Mouse (Mus musculus) embryonic facial prominence, embryonic 12.5 days (tissue): ENCODE measurements around the gene Zfp827. TPM values are rescaled to one million over a fixed set of nuclear protein-coding genes. Genes with fewer than 3 reads are reported as not detected.

Experiments
- ATAC-seq: fragments of 200-750 bp; cut with Nextera tagmentation; 2 replicates; pipeline ENCODE4 v1.8.0; 2017; ENCODE audit not compliant: insufficient number of reproducible peaks, insufficient read depth, low FRiP score, low TSS enrichment
- H3K27ac ChIP-seq: fragments of 300-500 bp; sonication (generic); 2 replicates; pipeline ENCODE4 v1.5.1; 2016; ENCODE audit warnings: mild to moderate bottlenecking
- H3K27me3 ChIP-seq: fragments of 300-500 bp; sonication (generic); 2 replicates; pipeline ENCODE4 v1.6.1; 2016; ENCODE audit warnings: mild to moderate bottlenecking, moderate library complexity
- H3K36me3 ChIP-seq: fragments of 300-500 bp; sonication (generic); 2 replicates; pipeline ENCODE4 v1.6.1; 2016; ENCODE audit warnings: mild to moderate bottlenecking
- H3K4me1 ChIP-seq: fragments of 300-500 bp; sonication (generic); 2 replicates; pipeline ENCODE4 v1.6.1; 2016
- H3K4me2 ChIP-seq: fragments of 300-500 bp; sonication (generic); replicated peaks from 2 replicates; pipeline ENCODE4 v1.6.1; 2016; ENCODE audit warnings: mild to moderate bottlenecking, moderate library complexity
- H3K4me3 ChIP-seq: fragments of 300-500 bp; sonication (generic); 2 replicates; pipeline ENCODE4 v1.5.1; 2016; ENCODE audit warnings: mild to moderate bottlenecking
- H3K9ac ChIP-seq: fragments of 300-500 bp; sonication (generic); 2 replicates; pipeline ENCODE4 v1.6.1; 2016; ENCODE audit warnings: mild to moderate bottlenecking, moderate library complexity
- H3K9me3 ChIP-seq: fragments of 300-500 bp; sonication (generic); 2 replicates; pipeline ENCODE4 v1.6.1; 2016; ENCODE audit warnings: mild to moderate bottlenecking, moderate library complexity
- WGBS: fragments of 180-500 bp; shearing (Covaris S2); methylation state at CpG from one replicate; pipeline ENCODE4 v1.1.7; 2016; 5-methylcytosine and 5-hydroxymethylcytosine counted together
- polyA plus RNA-seq: library from polyadenylated mRNA; unstranded; fragments of >200 nt; fragmentation: Nextera tagmentation; extraction: Ambion mirVana; gene quantifications from 2 replicates; pipeline ENCODE4 v1.2.1, GENCODE M21; 2016

The Zfp827 gene
- polyA plus RNA-seq, 1 experiment from 2014 or later = 13.8 TPM

DNA sequence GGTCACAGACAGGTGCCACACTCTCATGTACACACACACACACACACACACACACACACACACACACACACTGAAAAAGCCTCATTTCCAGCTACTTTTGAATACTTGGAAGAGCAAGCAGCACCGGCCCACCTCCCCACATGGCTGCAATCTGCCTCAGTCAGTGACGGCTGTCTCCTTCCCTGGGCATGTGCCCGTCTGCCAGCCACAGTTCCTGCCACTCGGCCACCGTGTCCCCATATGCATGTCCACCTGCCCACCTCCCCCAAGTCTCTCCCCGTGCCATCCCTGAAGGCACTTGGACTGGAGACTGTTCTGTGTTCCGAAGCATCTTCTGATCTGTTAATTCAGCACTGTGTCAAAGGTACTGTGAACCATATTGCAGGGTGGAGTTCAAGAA, 9.8 kb downstream of the Zfp827 start:
- peaks cover 7% of the 10 kb centered on the region; the same call in 1 of the 2 replicates for H3K36me3 ChIP-seq
- WGBS = 82% methylated on average over 7 of the region's 7 CpGs
- ATAC-seq = no peak
- no peaks in the 10 kb centered on the region for H3K9me3 ChIP-seq
- no peak overlapping the region for H3K27ac ChIP-seq
- no peak overlapping the region for H3K4me2 ChIP-seq
- peaks cover 18% of the 10 kb centered on the region for H3K4me1 ChIP-seq
- no peak overlapping the region for H3K4me3 ChIP-seq
- no peaks in the 10 kb centered on the region for H3K27me3 ChIP-seq
- H3K9ac ChIP-seq = no peak overlapping the region

DNA sequence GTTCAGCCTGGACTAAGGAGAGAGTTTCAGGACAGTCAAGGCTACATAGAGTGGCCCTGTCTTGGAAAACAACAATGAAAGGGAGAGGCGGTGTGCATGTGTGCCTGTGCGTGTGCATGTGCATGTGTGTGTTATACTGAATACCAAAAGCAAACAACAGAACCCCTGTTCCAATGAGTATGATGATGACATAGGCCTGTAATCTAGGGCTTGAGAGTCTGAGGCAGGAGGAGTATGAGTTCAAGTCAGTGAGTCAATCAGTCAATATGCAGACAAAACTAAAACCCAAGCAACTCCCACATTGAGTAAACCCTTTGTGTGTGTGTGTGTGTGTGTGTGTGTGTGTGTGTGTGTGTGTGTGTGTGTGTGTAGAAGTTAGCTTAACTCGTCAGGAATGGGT, 13.2 kb downstream of the Zfp827 start:
- ATAC-seq = no peak

DNA sequence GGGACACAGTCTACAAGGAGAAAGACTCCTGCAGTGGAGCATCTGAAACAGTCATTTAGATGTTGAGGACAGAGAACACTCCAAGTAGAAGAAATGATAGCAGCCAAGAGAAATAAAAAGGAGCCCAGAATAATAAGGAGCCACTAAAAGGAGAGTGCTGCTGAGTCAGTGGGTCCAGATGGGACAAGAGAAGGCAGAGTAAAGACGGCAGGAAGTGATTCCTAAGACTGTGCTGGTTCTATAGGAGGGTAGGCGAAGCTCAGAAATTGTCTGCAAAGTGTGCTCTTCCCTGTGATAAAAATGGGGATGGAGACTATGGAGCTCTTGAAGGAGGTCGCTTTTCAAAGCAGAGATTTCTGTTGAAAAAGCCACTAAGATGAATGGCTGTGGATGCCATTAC, 14.0 kb downstream of the Zfp827 start:
- Histone ChIP-seq H3K4me2 (no peak overlapping the region), H3K9ac (no peak overlapping the region), H3K27me3 (no peaks in the 10 kb centered on the region), H3K27ac (no peak overlapping the region), H3K36me3 (peaks cover 7% of the 10 kb centered on the region; the same call in 1 of the 2 replicates), H3K4me1 (peaks cover 11% of the 10 kb centered on the region; the same call in 1 of the 2 replicates), H3K4me3 (no peak overlapping the region), H3K9me3 (no peaks in the 10 kb centered on the region)
- 69% methylated on average over 3 of the region's 3 CpGs for WGBS
- no peak for ATAC-seq

More for the DNA sequence above, 13.2 kb downstream of the Zfp827 start:
- WGBS = 92% methylated on average over 3 of the region's 3 CpGs
- no peak overlapping the region for H3K4me2 ChIP-seq
- no peaks in the 10 kb centered on the region for H3K27me3 ChIP-seq
- H3K36me3 ChIP-seq = peaks cover 7% of the 10 kb centered on the region; the same call in 1 of the 2 replicates
- H3K27ac ChIP-seq = no peak overlapping the region
- H3K9me3 ChIP-seq = no peaks in the 10 kb centered on the region
- no peak overlapping the region for H3K4me3 ChIP-seq
- H3K4me1 ChIP-seq = peaks cover 11% of the 10 kb centered on the region; the same call in 1 of the 2 replicates
- no peak overlapping the region for H3K9ac ChIP-seq

DNA sequence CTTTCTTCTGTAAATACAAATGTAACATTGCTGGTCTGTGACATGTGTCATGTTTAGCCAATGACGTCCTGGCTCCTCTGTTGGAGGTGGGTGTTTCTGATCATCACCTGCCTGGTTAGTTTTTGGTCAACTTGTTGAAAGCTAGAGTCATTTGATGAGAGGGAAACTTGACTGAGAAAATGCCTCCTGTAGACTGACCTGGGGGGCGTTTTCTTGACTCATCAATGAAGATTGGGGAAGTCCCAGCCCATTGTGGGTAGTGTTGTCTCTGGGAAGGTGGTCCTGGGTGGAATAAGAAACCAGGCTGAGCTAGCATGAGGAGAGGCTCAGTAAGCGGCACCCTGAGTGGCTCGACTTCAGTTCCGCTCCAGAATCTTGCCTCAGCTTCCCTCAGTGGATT, 16.4 kb downstream of the Zfp827 start:
- ATAC-seq = no peak
- H3K9ac ChIP-seq = no peak overlapping the region
- H3K27ac ChIP-seq = no peak overlapping the region

DNA sequence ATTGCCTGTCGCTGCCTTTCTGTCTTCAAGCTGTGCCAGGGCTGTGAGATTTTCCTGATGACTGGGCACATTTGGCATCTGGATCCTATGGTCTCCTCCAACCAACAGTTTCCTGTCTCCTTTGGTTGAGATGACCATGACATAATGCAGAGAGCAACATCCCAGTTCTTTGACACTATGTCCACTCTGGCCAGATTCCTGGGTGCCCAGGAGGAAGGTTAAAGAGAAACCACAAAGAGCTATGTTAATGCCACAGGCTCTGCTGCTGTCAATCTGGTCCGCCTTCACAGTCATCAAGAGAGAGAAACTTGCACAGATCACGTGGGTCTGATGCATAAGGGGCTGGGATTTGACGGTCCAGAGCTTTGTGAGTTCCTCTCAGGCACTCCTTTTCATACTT, 18.4 kb downstream of the Zfp827 start:
- Histone ChIP-seq H3K4me1 (0 out of 2 replicates have a peak, but pooled peaks cover 7% of the 10 kb centered on the region), H3K27me3 (no peaks in the 10 kb centered on the region), H3K27ac (no peak overlapping the region), H3K36me3 (peaks cover 4% of the 10 kb centered on the region; the same call in 1 of the 2 replicates), H3K4me2 (no peak overlapping the region), H3K9ac (no peak overlapping the region), H3K4me3 (no peak overlapping the region), H3K9me3 (no peaks in the 10 kb centered on the region)
- no peak for ATAC-seq
- WGBS = 80% methylated on average over 4 of the region's 4 CpGs

More for the DNA sequence above, 16.4 kb downstream of the Zfp827 start:
- no peak overlapping the region for H3K4me2 ChIP-seq
- peaks cover 8% of the 10 kb centered on the region for H3K36me3 ChIP-seq
- no peak overlapping the region for H3K4me3 ChIP-seq
- no peaks in the 10 kb centered on the region for H3K27me3 ChIP-seq
- H3K9me3 ChIP-seq = no peaks in the 10 kb centered on the region
- 0 out of 2 replicates have a peak, but pooled peaks cover 7% of the 10 kb centered on the region for H3K4me1 ChIP-seq
- WGBS = 86% methylated on average over 5 of the region's 5 CpGs

DNA sequence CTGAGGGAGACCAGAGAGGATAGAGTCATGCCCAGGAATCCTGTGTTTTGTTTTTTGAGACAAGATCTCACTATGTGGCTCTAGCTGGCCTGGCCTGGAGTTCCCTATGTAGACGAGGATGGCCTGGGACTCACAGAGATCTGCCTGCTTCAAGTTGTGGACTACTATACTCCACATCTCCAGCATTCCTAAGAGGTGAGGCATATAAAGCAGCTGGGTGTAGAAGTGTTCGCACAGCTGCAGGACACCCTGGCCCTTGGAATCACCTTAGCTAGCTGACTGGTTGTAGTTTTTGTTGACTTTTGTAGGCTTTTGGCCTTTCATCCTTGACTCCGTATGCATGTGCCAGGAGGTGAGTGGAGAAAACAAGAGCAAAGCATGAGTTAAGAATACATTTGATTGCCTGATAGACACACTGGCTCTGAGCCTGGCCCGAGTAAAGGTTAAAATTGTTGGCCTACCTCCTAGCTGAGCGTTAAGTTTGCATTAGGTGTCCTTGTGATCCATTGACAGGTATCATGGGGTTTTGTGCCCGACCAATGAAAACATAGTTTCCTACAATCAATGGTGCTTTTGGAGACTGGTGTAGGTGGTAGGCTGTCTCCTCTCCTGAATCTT, 20.3 kb downstream of the Zfp827 start:
- Histone ChIP-seq H3K27ac (no peak overlapping the region), H3K36me3 (peaks cover 8% of the 10 kb centered on the region; the same call in 1 of the 2 replicates), H3K27me3 (no peaks in the 10 kb centered on the region), H3K4me1 (0 out of 2 replicates have a peak, but pooled peaks cover 7% of the 10 kb centered on the region), H3K9ac (no peak overlapping the region), H3K4me2 (no peak overlapping the region), H3K4me3 (no peak overlapping the region), H3K9me3 (no peaks in the 10 kb centered on the region)
- ATAC-seq = no peak
- WGBS = 88% methylated on average over 6 of the region's 6 CpGs

DNA sequence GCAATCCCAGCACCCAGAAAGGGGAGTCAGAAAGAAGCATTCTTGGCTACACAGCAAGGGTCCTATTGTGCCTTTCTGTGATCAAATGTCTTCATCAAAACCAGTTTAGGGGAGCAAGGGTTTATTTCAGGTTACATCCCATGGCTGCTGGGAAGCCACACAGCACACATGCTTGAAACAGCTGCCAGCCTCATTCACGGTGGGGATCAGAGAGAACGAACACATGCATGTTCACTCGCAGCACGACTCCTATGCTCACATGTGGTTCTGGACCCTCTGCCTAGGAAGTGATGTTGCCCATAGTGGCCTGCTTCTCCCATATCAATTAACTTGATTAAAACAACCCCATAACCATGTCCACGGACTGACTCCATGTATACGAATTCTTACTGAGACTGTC, 26.0 kb downstream of the Zfp827 start:
- Histone ChIP-seq H3K9ac (no peak overlapping the region), H3K4me3 (no peak overlapping the region), H3K4me1 (peaks cover 13% of the 10 kb centered on the region; the same call in 1 of the 2 replicates), H3K36me3 (0 out of 2 replicates have a peak, but pooled peaks cover 4% of the 10 kb centered on the region), H3K4me2 (no peak overlapping the region), H3K27ac (no peak overlapping the region), H3K27me3 (no peaks in the 10 kb centered on the region), H3K9me3 (no peaks in the 10 kb centered on the region)
- WGBS = 83% methylated on average over 6 of the region's 6 CpGs
- no peak for ATAC-seq

DNA sequence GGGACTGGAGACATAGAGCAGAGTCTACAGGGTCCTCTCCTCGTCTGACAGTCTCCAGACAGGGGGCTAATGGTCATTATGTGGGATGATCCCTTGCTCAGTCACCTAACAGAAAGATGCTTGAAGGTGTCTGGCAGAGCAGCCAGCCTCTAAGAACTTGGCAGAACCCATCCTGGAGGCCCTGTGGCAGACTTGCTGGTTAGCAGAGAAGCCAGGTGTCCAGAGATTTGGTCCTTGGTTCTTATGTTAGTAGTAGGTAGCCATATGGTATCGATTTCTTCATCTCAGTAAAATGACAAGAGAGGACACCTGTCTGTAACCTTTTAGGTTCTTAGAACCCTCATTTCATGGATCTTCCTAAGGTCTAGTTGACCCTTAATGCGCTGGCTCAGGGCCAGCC, 28.9 kb downstream of the Zfp827 start:
- Histone ChIP-seq H3K4me3 (no peak overlapping the region), H3K9ac (no peak overlapping the region), H3K27me3 (no peaks in the 10 kb centered on the region), H3K4me2 (no peak overlapping the region), H3K4me1 (peaks cover 23% of the 10 kb centered on the region), H3K27ac (no peak overlapping the region), H3K36me3 (peaks cover 20% of the 10 kb centered on the region), H3K9me3 (no peaks in the 10 kb centered on the region)
- WGBS = 85% methylated on average over 3 of the region's 3 CpGs
- ATAC-seq = no peak

DNA sequence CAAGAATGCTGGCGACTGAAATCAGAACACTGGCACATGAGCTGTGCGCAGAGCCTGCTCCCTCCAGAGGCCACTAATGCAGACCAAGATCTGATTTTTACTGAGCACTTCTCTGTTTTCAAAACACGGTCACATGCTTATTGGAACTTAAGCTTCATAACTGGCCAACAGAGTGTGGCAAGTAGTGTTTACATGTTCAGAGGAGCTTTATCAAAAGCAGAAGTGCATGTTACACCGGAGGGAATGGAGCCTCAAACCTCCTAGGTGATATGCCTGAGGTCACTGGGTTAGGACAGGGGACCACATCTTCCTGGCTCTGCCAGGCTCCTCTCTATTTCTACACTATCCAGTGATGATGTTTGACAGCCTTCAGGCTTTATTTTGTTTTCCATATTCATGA, 31.1 kb downstream of the Zfp827 start:
- H3K27me3 ChIP-seq = no peaks in the 10 kb centered on the region
- H3K9ac ChIP-seq = no peak overlapping the region
- H3K4me2 ChIP-seq = no peak overlapping the region
- H3K36me3 ChIP-seq = peaks cover 34% of the 10 kb centered on the region
- no peaks in the 10 kb centered on the region for H3K9me3 ChIP-seq
- peaks cover 23% of the 10 kb centered on the region for H3K4me1 ChIP-seq
- peak overlapping the region; percentile 13; the same call in 1 of the 2 replicates for H3K27ac ChIP-seq
- no peak for ATAC-seq
- WGBS = 45% methylated on average over 4 of the region's 4 CpGs
- H3K4me3 ChIP-seq = no peak overlapping the region

DNA sequence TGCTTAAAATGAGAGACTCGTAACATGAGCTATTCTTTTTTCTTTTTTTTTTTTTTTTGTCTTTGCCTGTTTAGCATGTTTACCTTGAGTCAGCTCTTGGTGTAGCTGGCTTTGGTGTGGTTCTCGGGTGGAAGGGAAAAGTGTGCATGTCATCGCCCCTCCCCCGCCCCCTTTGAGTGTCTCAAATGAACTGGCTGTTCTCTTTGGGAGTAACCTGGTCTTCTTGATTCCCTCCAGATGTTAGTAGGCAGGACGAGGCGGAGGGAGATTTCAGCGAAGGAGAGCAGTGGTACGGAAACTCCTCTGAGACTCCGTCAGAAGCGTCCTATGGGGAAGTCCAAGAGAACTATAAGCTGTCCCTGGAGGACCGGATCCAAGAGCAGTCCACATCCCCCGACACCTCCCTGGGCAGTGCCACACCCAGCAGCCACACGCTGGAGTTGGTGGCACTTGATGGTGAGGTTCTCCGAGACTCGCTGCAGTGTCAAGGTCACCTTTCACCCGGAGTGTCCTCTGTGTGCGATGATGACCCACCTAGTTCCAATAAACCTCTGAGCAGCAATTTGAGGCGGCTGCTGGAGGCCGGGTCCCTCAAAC, 31.9 kb downstream of the Zfp827 start:
- H3K9me3 ChIP-seq = no peaks in the 10 kb centered on the region
- H3K4me3 ChIP-seq = no peak overlapping the region
- ATAC-seq = peak; percentile 51; the same call in 1 of the 2 replicates
- H3K9ac ChIP-seq = no peak overlapping the region
- peaks cover 23% of the 10 kb centered on the region for H3K4me1 ChIP-seq
- H3K36me3 ChIP-seq = peaks cover 34% of the 10 kb centered on the region
- H3K4me2 ChIP-seq = no peak overlapping the region
- H3K27ac ChIP-seq = peak overlapping the region; percentile 32; the same call in 1 of the 2 replicates
- 45% methylated on average over 19 of the region's 19 CpGs for WGBS
- no peaks in the 10 kb centered on the region for H3K27me3 ChIP-seq

DNA sequence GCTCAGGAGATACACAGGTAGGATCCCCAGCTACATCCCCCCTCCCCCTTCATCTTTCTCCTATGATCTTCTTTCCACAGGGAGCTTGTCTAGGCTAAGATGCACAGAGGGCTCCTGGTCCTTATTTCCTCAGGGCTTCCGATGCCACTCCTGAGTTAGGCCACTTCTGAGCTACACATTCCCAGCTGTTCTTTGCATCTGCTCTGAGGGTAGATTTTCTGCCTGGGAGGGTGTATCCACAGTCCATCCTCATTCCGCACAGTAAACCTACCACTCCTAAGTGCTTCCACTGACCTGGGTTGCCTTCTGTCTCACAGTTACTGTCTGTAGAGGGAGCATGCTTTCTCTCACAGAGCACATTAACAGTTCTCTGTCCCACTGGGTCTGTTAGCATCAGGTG, 37.7 kb downstream of the Zfp827 start:
- 86% methylated on average over 2 of the region's 2 CpGs for WGBS
- Histone ChIP-seq H3K27ac (no peak overlapping the region), H3K4me3 (no peak overlapping the region), H3K4me2 (no peak overlapping the region), H3K4me1 (no peaks in the 10 kb centered on the region), H3K36me3 (peaks cover 56% of the 10 kb centered on the region), H3K9me3 (no peaks in the 10 kb centered on the region), H3K27me3 (no peaks in the 10 kb centered on the region), H3K9ac (no peak overlapping the region)
- ATAC-seq = no peak
